Comparison of ENCODE assay signal across 10 mouse cellular contexts in the genomic region with DNA sequence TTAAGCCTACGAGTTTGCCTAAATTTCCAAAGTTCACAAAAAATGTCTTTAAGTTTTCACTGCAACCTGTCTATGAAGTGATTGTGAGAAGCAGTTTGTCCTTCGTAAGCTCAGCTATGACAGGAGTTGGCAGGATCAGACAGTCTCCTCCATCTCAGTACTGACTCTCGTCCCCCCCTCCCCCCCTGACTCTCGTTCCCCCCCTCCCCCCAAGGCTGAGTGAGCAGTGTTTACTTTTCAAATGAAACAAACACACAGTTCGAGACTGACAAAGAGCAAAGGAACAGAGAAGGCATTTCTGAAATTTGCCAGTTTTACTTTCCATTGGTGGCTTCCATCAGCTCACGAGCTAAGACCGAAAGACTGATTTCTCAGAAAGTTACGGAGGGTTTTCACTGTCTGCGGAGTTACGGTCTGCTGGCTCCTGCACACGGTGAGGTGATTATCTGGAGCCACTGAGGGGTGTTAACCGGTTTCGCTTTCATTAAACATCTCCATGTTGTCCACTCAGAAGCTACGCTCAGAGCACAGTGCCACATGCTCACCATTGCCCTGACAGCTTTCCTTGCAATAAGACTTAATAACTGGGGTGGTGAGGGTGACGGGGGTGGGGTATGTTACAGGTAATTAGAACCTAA.
DNase-seq lines count a peak whose midpoint lies in the region; ATAC-seq and TF ChIP-seq lines count a peak whose summit lies in the region.
"Had no signal": no experiment of that assay in that cellular context is flagged by ENCODE, and none has a peak within 500 bp of the region (broad histone marks: within the 10 kb centered on the region; RNA-seq: fewer than 3 reads in every experiment).

No protein-coding gene starts in this region.

- no peak overlapping the region for H3K4me3 ChIP-seq in hindbrain, embryonic 11.5 days (ENCODE audit: low read depth, low read length)
- H3K4me3 ChIP-seq in lung, postnatal 0 days (ENCODE audit: low read depth, low read length), result peak overlapping the region; percentile 14; the same call in 1 of the 2 replicates

- H3K27me3 ChIP-seq in hindbrain, embryonic 11.5 days (ENCODE audit: control insufficient read depth, insufficient read depth, low read length), result no peaks in the 10 kb centered on the region
- H3K27me3 ChIP-seq in lung, postnatal 0 days (replicated peaks; ENCODE audit: insufficient read depth, low read length), result no peaks in the 10 kb centered on the region

- H3K4me2 ChIP-seq in hindbrain, embryonic 11.5 days (replicated peaks; ENCODE audit: low read depth, low read length), result no peak overlapping the region
- H3K4me2 ChIP-seq in lung, postnatal 0 days (replicated peaks; ENCODE audit: low read depth, low read length), result peak overlapping the region; percentile 38

- TF ChIP-seq CTCF in lung, postnatal 0 days (IDR thresholded peaks at IDR 0.05), result no peak

- DNase-seq in embryo, embryonic 9.5 days (ENCODE audit: extremely low spot score), result peak; percentile 41
- DNase-seq in embryo, embryonic 10.5 days (ENCODE audit: low spot score), result no peak
- DNase-seq in A20 (ENCODE audit: low read depth, low spot score), result peak; percentile 83
- no peak for DNase-seq in hindbrain, embryonic 11.5 days (ENCODE audit: low spot score)
- peak; percentile 59 for DNase-seq in lung, postnatal 0 days (ENCODE audit: low spot score)
- DNase-seq in ovary, postnatal 14 days (ENCODE audit: low spot score), result no peak
- DNase-seq in adrenal gland, postnatal 25 days, result no peak
- DNase-seq in gastrocnemius, postnatal 10 days, result no peak
- DNase-seq: kidney, postnatal 4 days; spleen, adult 18-20 months had no signal

- ATAC-seq in hindbrain, embryonic 11.5 days (ENCODE audit: low FRiP score), result 0 out of 2 replicates have a peak, but pooled peaks have one; percentile 36
- ATAC-seq in lung, postnatal 0 days, result no peak

- WGBS in hindbrain, embryonic 11.5 days, result 32% methylated on average over 15 of the region's 15 CpGs
- 24% methylated on average over 15 of the region's 15 CpGs for WGBS in lung, postnatal 0 days

- H3K9me3 ChIP-seq in hindbrain, embryonic 11.5 days (ENCODE audit: control insufficient read depth, low read length), result no peaks in the 10 kb centered on the region
- H3K9me3 ChIP-seq in lung, postnatal 0 days (ENCODE audit: low read length), result no peaks in the 10 kb centered on the region

- no peak overlapping the region for H3K9ac ChIP-seq in hindbrain, embryonic 11.5 days (ENCODE audit: low read depth, low read length)
- no peak overlapping the region for H3K9ac ChIP-seq in lung, postnatal 0 days (replicated peaks; ENCODE audit: low read depth)

- no peak for TF ChIP-seq EP300 in lung, postnatal 0 days (IDR thresholded peaks at IDR 0.05)

- H3K27ac ChIP-seq in hindbrain, embryonic 11.5 days (ENCODE audit: low read depth, low read length), result no peak overlapping the region
- H3K27ac ChIP-seq in lung, postnatal 0 days (ENCODE audit: low read length), result peak overlapping the region; percentile 52

- H3K4me1 ChIP-seq in hindbrain, embryonic 11.5 days (replicated peaks; ENCODE audit: control insufficient read depth, insufficient read depth, low read length), result no peaks in the 10 kb centered on the region; the same call in 1 of the 2 replicates
- H3K4me1 ChIP-seq in lung, postnatal 0 days (ENCODE audit: insufficient read depth, low read depth, low read length), result peaks cover 19% of the 10 kb centered on the region

- no peaks in the 10 kb centered on the region for H3K36me3 ChIP-seq in hindbrain, embryonic 11.5 days (ENCODE audit: control insufficient read depth, insufficient read depth, low read length)
- peaks cover under 1% of the 10 kb centered on the region; the same call in 1 of the 2 replicates for H3K36me3 ChIP-seq in lung, postnatal 0 days (ENCODE audit: insufficient read depth, low read length)

Comparison
In these comparisons a context has a peak if more than half of its experiments do, and no peak if none do; other contexts are left out.
1. DNase-seq: peak in embryo, embryonic 9.5 days (single experiment), A20 (single experiment) and lung, postnatal 0 days (single experiment); none in embryo, embryonic 10.5 days (single experiment), hindbrain, embryonic 11.5 days (single experiment), ovary, postnatal 14 days (single experiment), adrenal gland, postnatal 25 days (single experiment) and gastrocnemius, postnatal 10 days (single experiment).